Mouse (Mus musculus) embryonic facial prominence, embryonic 14.5 days (tissue): ENCODE data around the gene Ccdc177. TPM values are rescaled to one million over a fixed set of nuclear protein-coding genes. Genes with fewer than 3 reads are reported as not detected.

Experiments used
- ATAC-seq: fragments of 200-750 bp; cut with Nextera tagmentation; 2 replicates; pipeline ENCODE4 v1.8.0; 2017; ENCODE audit warnings: low read depth, moderate number of reproducible peaks, moderate TSS enrichment
- DNase-seq: peaks from one replicate; pipeline ENCODE4 v3.0.0-alpha.2; 2015; ENCODE audit warnings: low spot score
- H3K27ac ChIP-seq: fragments of 300-500 bp; sonication (generic); replicated peaks from 2 replicates; pipeline ENCODE4 v1.5.1; 2014; ENCODE audit warnings: low read depth, mild to moderate bottlenecking, low read length, moderate library complexity
- H3K27me3 ChIP-seq: fragments of 300-500 bp; sonication (generic); replicated peaks from 2 replicates; pipeline ENCODE4 v1.6.1; 2014; ENCODE audit warnings: low read length; ENCODE audit not compliant: control insufficient read depth, insufficient read depth
- H3K36me3 ChIP-seq: fragments of 300-500 bp; sonication (generic); 2 replicates; pipeline ENCODE4 v1.6.1; 2014; ENCODE audit warnings: low read length, mixed read lengths; ENCODE audit not compliant: control insufficient read depth, insufficient read depth
- H3K4me1 ChIP-seq: fragments of 300-500 bp; sonication (generic); 2 replicates; pipeline ENCODE4 v1.6.1; 2014; ENCODE audit warnings: antibody characterized with exemption, low read length; ENCODE audit not compliant: control insufficient read depth, insufficient read depth
- H3K4me2 ChIP-seq: fragments of 300-500 bp; sonication (generic); 2 replicates; pipeline ENCODE4 v1.6.1; 2014; ENCODE audit warnings: low read depth, mild to moderate bottlenecking, low read length, moderate library complexity, mixed read lengths
- H3K4me3 ChIP-seq: fragments of 300-500 bp; sonication (generic); 2 replicates; pipeline ENCODE4 v1.5.1; 2014; ENCODE audit warnings: low read depth, mild to moderate bottlenecking, low read length
- H3K9ac ChIP-seq: fragments of 300-500 bp; sonication (generic); 2 replicates; pipeline ENCODE4 v1.6.1; 2014; ENCODE audit warnings: low read depth, mild to moderate bottlenecking, low read length, moderate library complexity, mixed read lengths
- H3K9me3 ChIP-seq: fragments of 300-500 bp; sonication (generic); 2 replicates; pipeline ENCODE4 v1.6.1; 2016; ENCODE audit warnings: low read length; ENCODE audit not compliant: control insufficient read depth
- WGBS: fragments of 180-500 bp; shearing (Covaris S2); extraction: QIAGEN DNeasy Blood & Tissue Kit; methylation state at CpG from one replicate; pipeline ENCODE4 v1.1.7; 2014; 5-methylcytosine and 5-hydroxymethylcytosine counted together
- polyA plus RNA-seq: library from polyadenylated mRNA; unstranded; fragments of >200 nt; fragmentation: Nextera tagmentation; extraction: Ambion mirVana; gene quantifications from 2 replicates; pipeline ENCODE4 v1.2.1, GENCODE M21; 2014

The Ccdc177 gene
- polyA plus RNA-seq, 1 experiment from 2014 or later, result 0.14 TPM

GRCm38 (mm10) chr12:80759387-80759712 is 1.1 kb downstream of the Ccdc177 start:
- Histone ChIP-seq H3K9me3 (no peaks in the 10 kb centered on the region), H3K4me3 (peak overlapping the region; percentile 60), H3K4me2 (peak overlapping the region; percentile 97), H3K27ac (no peak overlapping the region), H3K4me1 (peaks cover 19% of the 10 kb centered on the region; the same call in 1 of the 2 replicates), H3K27me3 (peaks cover 58% of the 10 kb centered on the region), H3K36me3 (no peaks in the 10 kb centered on the region), H3K9ac (peak overlapping the region; percentile 66)
- ATAC-seq (no peak), DNase-seq (no peak)
- 5% methylated on average over 8 of the region's 13 CpGs for WGBS

- H3K9me3 ChIP-seq, result no peaks in the 10 kb centered on the region
- WGBS, result 4% methylated on average over 33 of the region's 92 CpGs
- H3K4me3 ChIP-seq, result peak overlapping the region; percentile 60
- no peak for DNase-seq
- peaks cover 58% of the 10 kb centered on the region for H3K27me3 ChIP-seq
- peak overlapping the region; percentile 66 for H3K9ac ChIP-seq
- H3K36me3 ChIP-seq, result no peaks in the 10 kb centered on the region
- no peak overlapping the region for H3K27ac ChIP-seq
- peak overlapping the region; percentile 97 for H3K4me2 ChIP-seq
- peak; percentile 12; the same call in 1 of the 2 replicates for ATAC-seq
- H3K4me1 ChIP-seq, result peaks cover 19% of the 10 kb centered on the region; the same call in 1 of the 2 replicates
Observed at GRCm38 (mm10) chr12:80758559-80759386, 1.7 kb downstream of the Ccdc177 start.

GRCm38 (mm10) chr12:80757751-80758558 is 2.5 kb downstream of the Ccdc177 start:
- DNase-seq, result peak; percentile 91
- peak overlapping the region; percentile 66 for H3K9ac ChIP-seq
- ATAC-seq, result peak; percentile 83
- H3K36me3 ChIP-seq, result no peaks in the 10 kb centered on the region
- peaks cover 19% of the 10 kb centered on the region; the same call in 1 of the 2 replicates for H3K4me1 ChIP-seq
- H3K4me2 ChIP-seq, result peak overlapping the region; percentile 97
- H3K27ac ChIP-seq, result peak overlapping the region; percentile 48
- H3K9me3 ChIP-seq, result no peaks in the 10 kb centered on the region
- 6% methylated on average over 32 of the region's 122 CpGs for WGBS
- peaks cover 58% of the 10 kb centered on the region for H3K27me3 ChIP-seq
- peak overlapping the region; percentile 60 for H3K4me3 ChIP-seq

- Histone ChIP-seq H3K27ac (no peak overlapping the region), H3K4me1 (no peaks in the 10 kb centered on the region), H3K4me3 (no peak overlapping the region), H3K36me3 (no peaks in the 10 kb centered on the region), H3K9me3 (no peaks in the 10 kb centered on the region), H3K27me3 (peaks cover 14% of the 10 kb centered on the region), H3K4me2 (no peak overlapping the region), H3K9ac (no peak overlapping the region)
- ATAC-seq (no peak), DNase-seq (no peak)
- 91% methylated on average over 6 of the region's 6 CpGs for WGBS
Observed at GRCm38 (mm10) chr12:80751556-80751955, 8.9 kb downstream of the Ccdc177 start.

- peak; percentile 67; the same call in 1 of the 2 replicates for ATAC-seq
Observed at GRCm38 (mm10) chr12:80746031-80746813, 14.3 kb downstream of the Ccdc177 start.

GRCm38 (mm10) chr12:80744614-80745013 is 15.9 kb downstream of the Ccdc177 start:
- Histone ChIP-seq H3K4me2 (no peak overlapping the region), H3K9me3 (no peaks in the 10 kb centered on the region), H3K36me3 (no peaks in the 10 kb centered on the region), H3K4me1 (no peaks in the 10 kb centered on the region), H3K27ac (no peak overlapping the region), H3K9ac (no peak overlapping the region), H3K4me3 (no peak overlapping the region), H3K27me3 (no peaks in the 10 kb centered on the region)
- DNase-seq (no peak), ATAC-seq (no peak)
- WGBS, result 76% methylated on average over 1 of the region's 1 CpGs

More at GRCm38 (mm10) chr12:80746031-80746813, 14.3 kb downstream of the Ccdc177 start:
- WGBS, result 53% methylated on average over 8 of the region's 8 CpGs
- peak overlapping the region; percentile 63 for H3K27ac ChIP-seq
- H3K9me3 ChIP-seq, result no peaks in the 10 kb centered on the region
- H3K9ac ChIP-seq, result no peak overlapping the region; the same call in 1 of the 2 replicates
- peak; percentile 66 for DNase-seq
- no peaks in the 10 kb centered on the region for H3K4me1 ChIP-seq
- H3K36me3 ChIP-seq, result no peaks in the 10 kb centered on the region
- H3K27me3 ChIP-seq, result no peaks in the 10 kb centered on the region
- H3K4me3 ChIP-seq, result no peak overlapping the region
- H3K4me2 ChIP-seq, result no peak overlapping the region

GRCm38 (mm10) chr12:80739482-80739881 is 21.0 kb downstream of the Ccdc177 start:
- H3K4me3 ChIP-seq, result no peak overlapping the region
- no peak overlapping the region for H3K9ac ChIP-seq
- DNase-seq (no peak), ATAC-seq (no peak)
- no peaks in the 10 kb centered on the region for H3K9me3 ChIP-seq
- H3K27ac ChIP-seq, result no peak overlapping the region
- 24% methylated on average over 9 of the region's 9 CpGs for WGBS
- no peak overlapping the region for H3K4me2 ChIP-seq
- H3K4me1 ChIP-seq, result peaks cover 4% of the 10 kb centered on the region; the same call in 1 of the 2 replicates
- H3K27me3 ChIP-seq, result no peaks in the 10 kb centered on the region
- no peaks in the 10 kb centered on the region for H3K36me3 ChIP-seq

GRCm38 (mm10) chr12:80737283-80737600 is 23.2 kb downstream of the Ccdc177 start:
- ATAC-seq (no peak), DNase-seq (no peak)
- H3K4me1 ChIP-seq, result peaks cover 4% of the 10 kb centered on the region; the same call in 1 of the 2 replicates
- H3K4me2 ChIP-seq, result no peak overlapping the region
- H3K27ac ChIP-seq, result no peak overlapping the region
- H3K9ac ChIP-seq, result no peak overlapping the region
- no peaks in the 10 kb centered on the region for H3K27me3 ChIP-seq
- H3K9me3 ChIP-seq, result peaks cover 4% of the 10 kb centered on the region; the same call in 1 of the 2 replicates
- no peaks in the 10 kb centered on the region for H3K36me3 ChIP-seq
- no peak overlapping the region for H3K4me3 ChIP-seq
- 69% methylated on average over 5 of the region's 5 CpGs for WGBS
